25 mouse cellular contexts compared by ENCODE assay signal in the genomic region with DNA sequence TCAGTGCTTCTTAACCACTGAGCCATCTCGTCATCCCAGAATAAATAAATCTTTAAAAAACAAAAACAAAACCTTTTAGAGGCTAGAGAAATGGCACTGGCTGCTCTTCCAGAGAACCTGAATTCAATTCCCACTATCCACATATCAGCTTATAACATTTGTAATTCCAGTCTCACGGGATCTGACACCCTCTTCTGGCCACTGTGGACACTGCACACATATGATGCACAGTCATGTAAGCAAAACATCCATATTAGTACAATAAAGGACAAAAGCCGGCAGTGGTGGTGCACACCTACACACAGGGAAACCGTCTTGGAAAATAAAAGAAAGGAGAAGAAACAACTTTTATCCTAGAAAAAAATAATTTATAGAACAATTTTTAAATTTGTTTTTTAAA. TPM values are rescaled to one million over a fixed set of nuclear protein-coding genes. Genes with fewer than 3 reads are reported as not detected.
A peak's percentile ranks its signal among the peaks of the same experiment; 100 is the strongest.
DNase-seq lines count a peak whose midpoint lies in the region; ATAC-seq and TF ChIP-seq lines count a peak whose summit lies in the region.
"Had no signal": no experiment of that assay in that cellular context is flagged by ENCODE, and none has a peak within 500 bp of the region (broad histone marks: within the 10 kb centered on the region; RNA-seq: fewer than 3 reads in every experiment).

No protein-coding gene starts in this region.

- intact Hi-C loops in gastrocnemius, adult 2 months (cut with DNase I) = no loop called here

- WGBS in midbrain, postnatal 0 days = 94% methylated on average over 4 of the region's 4 CpGs
- 96% methylated on average over 4 of the region's 4 CpGs for WGBS in midbrain, embryonic 16.5 days

- peak; percentile 15; the same call in 1 of the 2 replicates for TF ChIP-seq CTCF in gastrocnemius, adult 2 months (IDR thresholded peaks at IDR 0.05)
- TF ChIP-seq CTCF in layer of hippocampus, adult 2 months (conservative IDR thresholded peaks at IDR 0.05) = peak; percentile 43
- TF ChIP-seq CTCF in midbrain, postnatal 0 days (IDR thresholded peaks at IDR 0.05) = peak; percentile 25; the same call in 1 of the 2 replicates

- no peak overlapping the region for H3K9ac ChIP-seq in midbrain, postnatal 0 days (replicated peaks; ENCODE audit: low read length, poor library complexity, severe bottlenecking)
- H3K9ac ChIP-seq in midbrain, embryonic 16.5 days (ENCODE audit: low read depth, low read length) = no peak overlapping the region
- H3K9ac ChIP-seq: hindbrain, embryonic 14.5 days; intestine, embryonic 15.5 days; liver, embryonic 15.5 days; midbrain, embryonic 12.5 days; neural tube, embryonic 12.5 days had no signal

- no peak overlapping the region for H3K27ac ChIP-seq in gastrocnemius, adult 2 months
- H3K27ac ChIP-seq in layer of hippocampus, adult 2 months = no peak overlapping the region
- H3K27ac ChIP-seq in midbrain, postnatal 0 days (ENCODE audit: low read depth, low read length) = no peak overlapping the region
- no peak overlapping the region for H3K27ac ChIP-seq in midbrain, embryonic 16.5 days (ENCODE audit: low read length)
- H3K27ac ChIP-seq: forebrain, embryonic 10.5 days; heart, embryonic 10.5 days; hindbrain, embryonic 14.5 days; intestine, embryonic 15.5 days; liver, embryonic 15.5 days; midbrain, embryonic 12.5 days; neural tube, embryonic 12.5 days had no signal

- no peaks in the 10 kb centered on the region for H3K4me1 ChIP-seq in midbrain, postnatal 0 days (ENCODE audit: insufficient read depth, low read length)
- H3K4me1 ChIP-seq in midbrain, embryonic 16.5 days (ENCODE audit: control insufficient read depth, insufficient read depth, low read length) = no peaks in the 10 kb centered on the region
- H3K4me1 ChIP-seq: forebrain, embryonic 10.5 days; heart, embryonic 10.5 days; intestine, embryonic 15.5 days; liver, embryonic 15.5 days; midbrain, embryonic 12.5 days; neural tube, embryonic 12.5 days had no signal

- no peak for DNase-seq in gastrocnemius, adult 2 months
- DNase-seq in gastrocnemius, postnatal 4 days (ENCODE audit: low spot score in 2 of 2) = no peak
- DNase-seq in layer of hippocampus, adult 2 months (ENCODE audit: low spot score in 2 of 2) = no peak
- no peak for DNase-seq in layer of hippocampus, postnatal 25 days (ENCODE audit: extremely low spot score in 1 of 2, low spot score in 1 of 2)
- DNase-seq in midbrain, postnatal 0 days (ENCODE audit: low spot score) = no peak
- no peak for DNase-seq in adrenal gland, adult (ENCODE audit: inconsistent age in 2 of 2, low spot score in 1 of 2)
- no peak for DNase-seq in thymus, postnatal 0 days (ENCODE audit: low spot score)
- DNase-seq: adrenal gland, adult 8-10 months; cerebellum, adult 11-12 months; cerebellum, postnatal 14 days; gastrocnemius, postnatal 36 days; heart, postnatal 4 days; kidney, postnatal 10 days; lung, postnatal 14 days; right cerebral cortex, postnatal 14 days; spleen, adult 18-20 months; thymus, postnatal 14 days had no signal

- no peaks in the 10 kb centered on the region for H3K27me3 ChIP-seq in midbrain, postnatal 0 days (ENCODE audit: insufficient read depth, low read length)
- no peaks in the 10 kb centered on the region for H3K27me3 ChIP-seq in midbrain, embryonic 16.5 days (ENCODE audit: control insufficient read depth, insufficient read depth, low read depth, low read length)
- H3K27me3 ChIP-seq: intestine, embryonic 15.5 days; liver, embryonic 15.5 days; midbrain, embryonic 12.5 days; neural tube, embryonic 12.5 days had no signal

- ATAC-seq in midbrain, postnatal 0 days (ENCODE audit: low FRiP score) = no peak
- no peak for ATAC-seq in midbrain, embryonic 16.5 days
- ATAC-seq: intestine, embryonic 15.5 days had no signal

- no peak overlapping the region for H3K4me3 ChIP-seq in gastrocnemius, adult 2 months
- no peak overlapping the region for H3K4me3 ChIP-seq in layer of hippocampus, adult 2 months
- H3K4me3 ChIP-seq in midbrain, postnatal 0 days (ENCODE audit: low read depth, low read length) = no peak overlapping the region
- H3K4me3 ChIP-seq in midbrain, embryonic 16.5 days (ENCODE audit: low read depth, low read length) = no peak overlapping the region
- H3K4me3 ChIP-seq: forebrain, embryonic 10.5 days; heart, embryonic 10.5 days; intestine, embryonic 15.5 days; liver, embryonic 15.5 days; midbrain, embryonic 12.5 days; neural tube, embryonic 12.5 days had no signal

- no peak overlapping the region for H3K4me2 ChIP-seq in midbrain, postnatal 0 days (ENCODE audit: low read depth, low read length, poor library complexity, severe bottlenecking)
- no peak overlapping the region for H3K4me2 ChIP-seq in midbrain, embryonic 16.5 days (ENCODE audit: low read length)
- H3K4me2 ChIP-seq: hindbrain, embryonic 14.5 days; intestine, embryonic 15.5 days; liver, embryonic 15.5 days; midbrain, embryonic 12.5 days; neural tube, embryonic 12.5 days had no signal

- H3K9me3 ChIP-seq in midbrain, postnatal 0 days (ENCODE audit: low read length) = no peaks in the 10 kb centered on the region
- no peaks in the 10 kb centered on the region for H3K9me3 ChIP-seq in midbrain, embryonic 16.5 days (replicated peaks; ENCODE audit: control insufficient read depth, low read length, poor library complexity, severe bottlenecking)
- H3K9me3 ChIP-seq: forebrain, embryonic 10.5 days; heart, embryonic 10.5 days; intestine, embryonic 15.5 days; liver, embryonic 15.5 days; midbrain, embryonic 12.5 days; neural tube, embryonic 12.5 days had no signal

- H3K36me3 ChIP-seq in midbrain, postnatal 0 days (ENCODE audit: insufficient read depth, low read length) = peaks cover 37% of the 10 kb centered on the region
- H3K36me3 ChIP-seq in midbrain, embryonic 16.5 days (ENCODE audit: control insufficient read depth, insufficient read depth, low read length) = peaks cover 28% of the 10 kb centered on the region

RNA-seq across cellular contexts. Expression of a gene that starts 19.0 kb away (rescaled TPM):
- 10 to 100 TPM; 13.7 to 20.3 TPM for total RNA-seq in gastrocnemius, adult 2 months (2021)
- 10 to 100 TPM; 46.8 to 51.3 TPM for total RNA-seq in gastrocnemius, postnatal 4 days (2021)
- total RNA-seq in layer of hippocampus, adult 2 months (2021) = 10 to 100 TPM; 21.9 to 25.1 TPM
- 10 to 100 TPM; 25.5 to 30.0 TPM for total RNA-seq in layer of hippocampus, postnatal 25 days (2021)
- 63.0 and 79.1 TPM in 2 replicates for total RNA-seq in midbrain, postnatal 0 days (2014; rRNA removed)
- 200 and 206 TPM in 2 replicates for polyA plus RNA-seq in midbrain, postnatal 0 days (2015; fragmentation: Nextera tagmentation; extraction: Ambion mirVana)
- 202 and 208 TPM in 2 replicates for polyA plus RNA-seq in midbrain, embryonic 16.5 days (2015; fragmentation: Nextera tagmentation; extraction: Ambion mirVana)
- polyA plus RNA-seq in thymus, postnatal 0 days (2015; fragmentation: Nextera tagmentation; extraction: Ambion mirVana) = 212 and 214 TPM in 2 replicates

RNA-seq across cellular contexts. Expression of a gene that starts 20.3 kb away (rescaled TPM):
- total RNA-seq in gastrocnemius, adult 2 months (2021) = 10 to 100 TPM; 17.8 to 18.5 TPM
- total RNA-seq in gastrocnemius, postnatal 4 days (2021) = 10 to 100 TPM; 25.3 to 32.0 TPM
- 10 to 100 TPM; 37.2 to 45.9 TPM for total RNA-seq in layer of hippocampus, adult 2 months (2021)
- 10 to 100 TPM; 41.3 to 44.9 TPM for total RNA-seq in layer of hippocampus, postnatal 25 days (2021)
- total RNA-seq in midbrain, postnatal 0 days (2014; rRNA removed) = 24.3 and 32.9 TPM in 2 replicates
- polyA plus RNA-seq in midbrain, postnatal 0 days (2015; fragmentation: Nextera tagmentation; extraction: Ambion mirVana) = 89.8 and 104 TPM in 2 replicates
- polyA plus RNA-seq in midbrain, embryonic 16.5 days (2015; fragmentation: Nextera tagmentation; extraction: Ambion mirVana) = 82.1 and 84.0 TPM in 2 replicates
- 110 and 118 TPM in 2 replicates for polyA plus RNA-seq in thymus, postnatal 0 days (2015; fragmentation: Nextera tagmentation; extraction: Ambion mirVana)
